Mouse (Mus musculus) erythroblast, embryonic 14.5 days (primary cell): Measurements from ENCODE around the gene Adgra3.

Source experiments
- GATA1 ChIP-seq: IDR thresholded peaks from 2 replicates; pipeline ENCODE4 v1.6.1; 2012; ENCODE audit warnings: low read length, inconsistent platforms, mixed read lengths
- TAL1 ChIP-seq: IDR thresholded peaks from 3 replicates; pipeline ENCODE4 v1.6.1; 2012; ENCODE audit warnings: low read length, inconsistent platforms, mixed read lengths

- TF ChIP-seq GATA1 (no peak), TAL1 (no peak)
Measured at GRCm38 (mm10) chr5:49996457-49996856, 62.3 kb downstream of the Adgra3 start.
